Mouse (Mus musculus): ENCODE measurements around the gene Ccdc9b. TPM values are rescaled to one million over a fixed set of nuclear protein-coding genes. Genes with fewer than 3 reads are reported as not detected.
A peak's percentile ranks its signal among the peaks of the same experiment; 100 is the strongest.

Gene Ccdc9b
- total RNA-seq, 2 experiments from 2014 or later = 4.8 to 5.6 TPM

DNA sequence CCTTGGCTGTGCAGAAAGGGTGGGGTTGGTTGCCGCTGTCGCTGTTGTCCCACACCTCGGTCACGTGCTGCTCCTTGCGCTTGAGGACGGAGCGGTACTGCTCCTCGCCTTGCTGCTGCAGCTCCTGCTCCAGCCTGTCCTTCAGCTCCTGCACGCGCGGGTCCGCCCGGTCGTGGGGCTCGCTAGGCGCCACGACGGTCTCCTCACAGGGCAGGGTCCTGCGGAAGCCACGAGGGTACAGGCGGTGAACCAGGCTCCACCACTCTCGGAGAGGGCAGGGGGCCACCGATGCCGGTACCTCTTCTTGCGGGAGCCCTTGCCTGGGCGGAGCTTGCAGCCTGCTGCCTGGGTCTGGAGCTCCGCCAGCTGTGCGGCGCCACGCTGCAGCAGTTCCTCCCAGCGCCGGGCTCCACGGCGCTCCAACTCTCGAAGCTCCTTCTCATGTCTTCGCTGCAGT lies 51.4 kb downstream of the Ccdc9b start:
- peak; percentile 69 to 84 for DNase-seq

DNA sequence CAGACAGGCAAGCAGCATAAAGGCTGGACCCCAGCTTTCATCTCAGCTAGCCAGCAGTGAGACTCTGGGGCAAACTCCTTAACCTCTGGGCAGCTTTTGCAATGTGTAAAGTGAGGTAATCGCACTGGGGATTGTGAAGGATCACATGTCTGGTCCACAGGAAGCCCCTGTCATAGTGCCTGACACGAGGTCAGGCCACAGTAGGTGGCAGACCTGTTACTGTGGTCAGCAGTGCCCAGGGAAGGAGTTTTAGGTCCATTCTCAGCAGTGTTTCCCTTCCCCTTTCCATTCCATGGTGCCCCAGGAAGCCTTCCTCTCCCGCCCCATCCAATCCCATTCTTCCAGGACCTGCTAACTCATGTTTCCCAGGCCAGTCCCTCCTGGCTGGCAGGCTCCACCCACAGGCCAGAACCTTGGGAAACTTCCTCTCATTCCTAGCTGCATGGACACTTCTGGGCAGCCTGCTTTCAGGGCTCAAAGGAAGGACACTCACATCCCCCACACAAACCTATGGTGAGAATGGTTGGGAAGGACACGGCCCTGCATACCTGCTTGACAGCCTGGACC lies 52.7 kb downstream of the Ccdc9b start:
- peak in 1 of 2 experiments; percentile 42 for DNase-seq

- peak in 1 of 2 experiments; percentile 28 for DNase-seq
These were observed 54.0 kb downstream of the Ccdc9b start for GRCm38 (mm10) chr2:118708472-118708871.

DNA sequence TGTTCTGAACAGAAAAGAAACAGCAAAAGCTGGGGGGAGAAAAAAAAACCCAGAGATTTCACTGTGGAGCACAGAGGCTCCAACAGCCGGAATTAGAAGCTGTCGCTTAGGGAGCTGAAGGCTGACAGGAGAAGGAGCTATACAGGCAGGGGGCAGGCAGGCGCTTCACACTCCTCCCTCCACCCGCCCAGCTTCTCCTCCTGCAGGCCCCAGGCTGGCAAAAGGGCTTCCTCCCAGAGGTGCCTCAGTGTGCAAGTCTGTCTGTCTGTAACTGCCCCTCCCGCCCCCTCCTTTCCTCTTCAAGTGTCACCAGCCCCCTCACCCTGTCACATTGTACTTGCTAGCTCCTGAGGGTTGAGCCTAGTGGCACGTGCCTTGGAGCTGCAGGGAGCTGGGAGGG lies 56.0 kb downstream of the Ccdc9b start:
- no peak for DNase-seq

Other genes with a start within 250 kb of the Ccdc9b start
- 10 to 100 TPM; 10.9 to 14.1 TPM for gene Bmf, start 213.0 kb downstream of the Ccdc9b start, total RNA-seq (2021)
- 1 to 10 TPM; 4.9 to 6.5 TPM for gene Bub1b, start 164.4 kb downstream of the Ccdc9b start, total RNA-seq (2021)
- 10 to 100 TPM; 17.9 to 26.0 TPM for gene Pak6, start 99.4 kb downstream of the Ccdc9b start, total RNA-seq (2021)
- under 1 TPM; 0.10 to 0.30 TPM for gene Ankrd63, start 58.7 kb downstream of the Ccdc9b start, total RNA-seq (2021)
- 1 to 10 TPM; 1.4 to 1.7 TPM for gene Plcb2, start 34.2 kb downstream of the Ccdc9b start, total RNA-seq (2021)
- gene Inafm2, start 16.9 kb downstream of the Ccdc9b start, total RNA-seq (2021) = 10 to 100 TPM; 35.5 to 40.5 TPM
- gene Phgr1, start 10.1 kb upstream of the Ccdc9b start, total RNA-seq (2021) = not detected
- 10 to 100 TPM; 20.6 to 26.4 TPM for gene Disp2, start 17.1 kb upstream of the Ccdc9b start, total RNA-seq (2021)
- gene Knstrn, start 51.3 kb upstream of the Ccdc9b start, total RNA-seq (2021) = 1 to 10 TPM; 5.8 to 6.6 TPM
- 100 to 1,000 TPM; 171 to 443 TPM for gene Ivd, start 99.3 kb upstream of the Ccdc9b start, total RNA-seq (2021)
- 10 to 100 TPM; 40.3 to 42.3 TPM for gene Bahd1, start 137.7 kb upstream of the Ccdc9b start, total RNA-seq (2021)
- gene Chst14, start 163.8 kb upstream of the Ccdc9b start, total RNA-seq (2021) = 10 to 100 TPM in 1 of 2 experiments, 1 to 10 TPM in 1; 9.7 to 15.0 TPM

Measured in adrenal gland, postnatal 36 days (tissue).